Mouse (Mus musculus): Measurements from ENCODE around the gene Zfp536.

DNA sequence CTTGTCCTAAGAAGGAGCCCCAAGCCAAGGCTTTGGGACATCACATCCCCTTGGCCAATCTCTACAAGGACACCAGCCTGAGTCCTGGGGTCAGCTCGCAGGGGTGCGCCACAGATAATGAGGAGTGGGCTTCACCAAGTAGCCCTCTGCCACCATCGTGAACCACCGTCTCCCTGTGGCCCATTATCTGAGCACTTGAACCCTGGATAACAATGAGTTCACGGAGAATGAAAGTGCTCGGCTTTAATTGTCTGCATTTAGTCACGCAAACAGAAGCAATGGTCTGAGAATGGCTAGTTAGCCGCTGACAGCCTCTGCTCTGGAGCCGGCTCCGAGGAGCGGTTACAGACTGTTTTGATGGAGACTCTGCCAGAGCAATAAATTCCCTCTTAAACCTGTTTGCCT lies 84.3 kb downstream of the Zfp536 start:
- TF ChIP-seq CTCF (IDR thresholded peaks at IDR 0.05) (no peak), EP300 (IDR thresholded peaks at IDR 0.05; ENCODE audit: insufficient read depth, low read depth, low read length) (no peak), POLR2A (IDR thresholded peaks at IDR 0.05; ENCODE audit: insufficient read depth, low read depth, low read length) (no peak)

Data from heart, adult 2 months (tissue).